Mouse (Mus musculus) liver, postnatal 0 days (tissue): ENCODE measurements around the gene Tmigd1.

Experiments
- CTCF ChIP-seq: sonication (generic); IDR thresholded peaks from 2 replicates; pipeline ENCODE4 v1.5.1; 2016; ENCODE audit warnings: antibody characterized with exemption, low read depth
- EP300 ChIP-seq: IDR thresholded peaks from 2 replicates; pipeline ENCODE4 v1.6.1; 2016; ENCODE audit warnings: antibody characterized with exemption, low read depth, mild to moderate bottlenecking

DNA sequence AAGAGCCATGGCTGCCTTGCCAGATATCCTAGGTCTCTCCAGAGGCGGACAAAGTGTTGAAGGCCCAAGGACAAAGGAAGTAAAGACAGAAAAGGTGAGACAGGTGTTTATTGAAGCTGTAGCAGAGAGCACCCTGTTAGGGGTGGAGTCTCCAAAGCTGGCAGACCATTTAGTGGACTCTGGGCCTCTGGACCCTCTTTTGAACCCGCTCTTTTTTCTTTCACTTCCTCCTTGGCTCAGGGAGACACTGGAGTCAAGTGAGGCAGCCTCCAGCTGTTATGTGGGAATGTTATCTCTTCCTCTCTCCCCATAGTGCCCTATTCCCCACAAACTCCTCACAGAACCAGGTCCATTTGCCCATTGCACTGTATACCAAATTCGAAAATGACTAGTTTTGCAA is 9.0 kb upstream of the Tmigd1 start:
- no peak for TF ChIP-seq EP300
- no peak for TF ChIP-seq CTCF
